Mouse (Mus musculus) ES-E14 (cell line): ENCODE measurements around the gene Emx1.

Experiments
- CHD2 ChIP-seq: IDR thresholded peaks from 2 replicates; pipeline ENCODE4 v1.6.1; 2014; ENCODE audit warnings: mild to moderate bottlenecking, low read depth, low read length, inconsistent platforms
- HCFC1 ChIP-seq: IDR thresholded peaks from 2 replicates; pipeline ENCODE4 v1.6.1; 2012; ENCODE audit warnings: low read length, inconsistent platforms, borderline replicate concordance; ENCODE audit not compliant: insufficient read depth
- ZNF384 ChIP-seq: IDR thresholded peaks from 2 replicates; pipeline ENCODE4 v1.6.1; 2012; ENCODE audit warnings: low read depth, low read length, inconsistent platforms

- TF ChIP-seq ZNF384 (no peak), HCFC1 (no peak), CHD2 (no peak)
These were observed 31.6 kb downstream of the Emx1 start for GRCm38 (mm10) chr6:85218684-85219445.
